Mouse (Mus musculus) layer of hippocampus, postnatal 10 days (tissue): ENCODE data around the gene Zmynd10. TPM values are rescaled to one million over a fixed set of nuclear protein-coding genes. Genes with fewer than 3 reads are reported as not detected.
A peak's percentile ranks its signal among the peaks of the same experiment; 100 is the strongest.
"Not testable (repeated sequence)": the region's sequence is repeated elsewhere in the genome, so short reads cannot be mapped to it uniquely, and the experiment has no call there.

Source experiments
- DNase-seq, 2 experiments: peaks; one replicate each; pipeline ENCODE4 v3.0.0; 2021; ENCODE audit warnings: low spot score in 2 of 2
- total RNA-seq, 2 experiments: library from RNA; stranded (reverse); gene quantifications; 2 replicates each; pipeline ENCODE4 v1.2.3; 2021

The Zmynd10 gene
- total RNA-seq, 2 experiments from 2014 or later = 3.4 to 4.1 TPM

DNA sequence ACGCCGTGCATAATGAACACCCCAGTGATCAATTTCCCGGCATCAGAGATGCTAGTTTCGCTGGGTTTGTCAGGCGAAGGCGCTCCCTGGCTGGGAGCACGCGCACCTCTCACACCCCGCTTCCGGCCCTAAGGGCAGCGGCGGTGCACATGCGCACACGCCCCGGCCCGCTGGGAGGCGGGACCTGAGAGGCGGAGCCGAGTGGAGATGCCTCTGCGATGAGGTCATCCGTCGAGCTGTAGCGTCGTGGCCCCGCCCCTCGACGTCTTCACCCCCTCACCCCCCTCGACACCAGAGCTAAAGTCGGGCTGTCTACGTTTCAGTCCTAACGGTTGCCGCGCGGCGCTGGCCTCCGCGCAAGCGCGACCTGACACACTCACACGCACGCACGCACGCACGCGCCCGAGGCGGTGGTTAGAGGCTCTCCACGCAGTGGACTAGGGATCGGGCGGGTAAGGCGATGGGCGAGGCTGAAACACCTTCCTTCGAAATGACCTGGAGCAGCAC lies 7.3 kb downstream of the Zmynd10 start:
- peak; percentile 86 to 90 for DNase-seq

DNA sequence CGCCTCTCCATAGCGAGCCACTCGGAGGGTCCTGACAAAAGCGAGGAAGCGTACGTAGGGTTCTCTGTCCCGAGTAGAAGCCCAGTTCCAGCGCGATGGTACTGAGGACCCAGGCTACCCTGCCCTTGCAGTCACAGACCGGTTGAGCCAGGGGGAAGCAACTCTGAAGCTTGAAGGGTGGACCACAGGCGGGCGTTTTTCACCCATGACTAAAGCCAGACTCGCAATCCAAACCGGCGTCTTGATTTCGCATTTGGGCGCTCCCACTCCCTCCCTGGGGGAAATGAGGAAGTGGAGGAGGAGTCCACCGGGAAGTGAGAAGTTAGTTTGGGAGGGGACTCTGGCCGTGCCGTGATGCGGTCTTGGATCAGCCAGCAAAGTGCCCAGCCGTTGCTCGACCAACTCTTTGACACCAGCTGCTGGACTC lies 7.9 kb downstream of the Zmynd10 start:
- peak in 1 of 2 experiments; percentile 36 for DNase-seq

DNA sequence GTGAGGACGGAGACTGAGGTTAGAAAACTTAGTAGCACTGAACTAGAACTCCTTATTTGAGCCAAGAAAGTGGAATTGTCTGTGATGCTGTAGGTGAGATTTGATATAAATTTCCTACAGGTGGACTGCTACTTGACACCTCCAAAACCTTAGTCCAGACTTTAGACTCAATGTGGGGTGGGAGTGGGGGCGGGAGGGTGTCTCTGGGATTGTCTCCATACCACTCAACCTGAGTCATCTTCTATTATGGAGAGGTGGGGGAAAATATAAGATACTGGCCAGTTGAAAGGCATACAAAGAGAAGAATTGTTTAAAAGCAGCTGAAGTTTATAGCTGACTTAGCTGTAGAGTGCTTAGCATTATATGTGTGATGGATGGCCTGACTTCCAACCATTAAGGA lies 8.6 kb downstream of the Zmynd10 start:
- no peak for DNase-seq

DNA sequence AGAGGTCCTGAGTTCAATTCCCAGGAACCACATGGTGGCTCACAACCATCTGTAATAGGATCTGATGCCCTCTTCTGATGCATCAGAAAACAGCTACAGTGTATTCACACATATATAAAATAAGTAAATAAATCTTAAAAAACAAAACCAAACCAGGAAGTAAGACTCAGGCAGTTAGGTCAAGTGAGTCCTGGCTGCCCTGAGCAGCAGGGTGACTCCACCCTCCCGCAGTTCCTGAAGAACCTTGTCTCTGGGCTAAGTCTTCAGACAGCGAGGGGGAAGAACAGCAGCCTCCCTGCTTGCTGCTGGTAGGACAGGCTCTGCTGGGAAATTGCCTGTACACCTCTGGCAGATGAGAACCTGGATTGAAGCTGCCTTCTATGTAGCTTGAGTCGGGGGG lies 9.2 kb downstream of the Zmynd10 start:
- DNase-seq = no peak

DNA sequence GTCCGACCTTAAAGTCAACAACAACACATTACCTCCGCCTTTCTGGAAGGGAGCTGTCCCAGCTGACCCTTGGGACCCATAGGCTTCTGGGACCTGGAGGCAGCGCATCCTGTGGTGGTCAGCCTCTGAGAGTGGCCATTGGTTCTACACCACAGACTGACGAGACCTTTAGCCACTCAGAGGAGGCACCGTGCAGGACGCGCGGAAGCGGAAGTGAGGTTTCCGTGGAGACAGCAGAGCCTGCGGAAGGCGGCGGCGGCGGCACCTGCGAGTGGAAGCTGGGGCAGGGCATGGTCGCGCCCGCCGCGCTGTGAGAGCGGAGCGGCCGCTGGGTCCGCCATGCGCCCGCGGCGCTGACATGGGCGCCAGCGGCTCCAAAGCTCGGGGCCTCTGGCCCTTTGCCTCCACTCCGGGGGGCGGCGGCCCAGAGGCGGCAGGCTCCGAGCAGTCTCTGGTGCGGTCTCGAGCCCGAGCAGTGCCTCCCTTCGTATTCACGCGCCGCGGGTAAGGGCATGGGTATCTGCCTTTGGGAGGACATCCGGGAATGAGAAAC lies 16.0 kb downstream of the Zmynd10 start, which contains the start of gene Tusc2:
Tusc2 (plus strand) TSS at position 227 of the 553 bp plus-strand sequence.
- peak; percentile 89 to 92 for DNase-seq

DNA sequence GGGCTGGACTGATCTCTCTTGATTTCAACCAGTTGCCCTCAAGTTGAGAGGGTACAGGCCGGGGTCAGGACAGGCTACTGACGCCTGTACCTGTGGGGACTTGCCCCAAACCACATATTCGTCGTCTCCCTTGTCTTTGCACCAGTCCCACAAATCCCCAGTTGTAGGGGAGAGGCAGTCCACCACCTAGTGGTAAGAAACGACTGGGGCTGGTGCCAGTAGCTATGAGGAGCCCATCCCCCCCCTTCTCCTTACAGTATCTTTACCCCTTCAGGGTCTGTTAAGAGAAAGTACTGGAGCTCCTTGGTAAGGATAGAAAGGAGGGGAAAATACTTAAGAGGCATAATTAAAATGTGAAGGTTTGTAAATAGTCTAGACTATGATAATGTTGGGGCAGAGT lies 18.5 kb downstream of the Zmynd10 start:
- not testable (repeated sequence) for DNase-seq

DNA sequence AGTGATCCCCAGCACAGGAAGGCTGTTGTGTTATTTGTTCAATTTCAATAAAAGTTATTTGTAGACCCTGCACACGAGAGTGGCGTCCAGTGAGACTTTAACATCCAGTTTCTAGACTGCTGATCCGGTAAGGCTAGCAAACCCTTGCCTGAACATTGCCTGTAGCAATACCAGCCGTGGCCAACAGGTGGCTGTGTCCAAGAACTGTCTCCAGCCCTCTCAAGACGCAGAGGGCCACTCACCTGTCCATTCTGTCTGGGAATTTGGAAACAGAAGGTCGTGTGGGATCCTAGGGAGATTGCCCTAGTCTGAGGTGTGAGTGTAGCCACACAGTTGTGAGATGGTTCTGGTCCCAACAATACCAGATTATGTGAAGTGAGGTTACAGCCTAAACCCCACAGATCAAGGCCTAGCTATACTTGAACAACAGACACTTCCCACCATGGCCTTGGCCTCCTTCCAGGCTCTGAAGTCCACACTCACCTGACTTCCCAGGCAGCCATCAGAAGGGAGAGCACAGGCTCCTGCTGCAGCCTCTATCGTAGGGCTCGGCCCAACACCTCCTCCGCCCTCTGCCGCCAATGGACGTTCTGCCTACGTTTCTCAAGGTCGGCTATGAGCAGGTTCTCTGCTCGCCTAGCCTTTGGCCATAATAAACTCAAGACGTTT lies 19.1 kb downstream of the Zmynd10 start:
- DNase-seq = peak; percentile 78 to 84

DNA sequence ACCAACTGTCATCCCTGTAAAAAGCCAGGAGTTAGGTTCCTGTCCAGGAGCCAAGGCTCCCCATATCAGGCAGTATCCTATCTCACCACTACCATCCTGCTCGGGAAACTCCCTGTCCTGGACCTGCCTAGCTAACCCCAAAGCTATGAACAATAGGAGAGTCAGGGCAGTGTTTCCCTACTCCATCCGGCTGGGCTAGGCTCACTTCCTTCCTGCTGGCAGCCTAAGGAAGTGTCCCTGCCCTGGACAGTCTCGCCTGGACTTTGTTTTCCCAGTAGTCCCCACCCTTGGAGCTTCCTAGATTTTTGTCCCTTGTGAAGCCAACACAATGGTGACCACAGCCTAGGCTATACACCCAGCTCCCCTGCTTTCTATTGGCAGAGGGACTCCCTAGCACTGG lies 19.8 kb downstream of the Zmynd10 start:
- DNase-seq = no peak

DNA sequence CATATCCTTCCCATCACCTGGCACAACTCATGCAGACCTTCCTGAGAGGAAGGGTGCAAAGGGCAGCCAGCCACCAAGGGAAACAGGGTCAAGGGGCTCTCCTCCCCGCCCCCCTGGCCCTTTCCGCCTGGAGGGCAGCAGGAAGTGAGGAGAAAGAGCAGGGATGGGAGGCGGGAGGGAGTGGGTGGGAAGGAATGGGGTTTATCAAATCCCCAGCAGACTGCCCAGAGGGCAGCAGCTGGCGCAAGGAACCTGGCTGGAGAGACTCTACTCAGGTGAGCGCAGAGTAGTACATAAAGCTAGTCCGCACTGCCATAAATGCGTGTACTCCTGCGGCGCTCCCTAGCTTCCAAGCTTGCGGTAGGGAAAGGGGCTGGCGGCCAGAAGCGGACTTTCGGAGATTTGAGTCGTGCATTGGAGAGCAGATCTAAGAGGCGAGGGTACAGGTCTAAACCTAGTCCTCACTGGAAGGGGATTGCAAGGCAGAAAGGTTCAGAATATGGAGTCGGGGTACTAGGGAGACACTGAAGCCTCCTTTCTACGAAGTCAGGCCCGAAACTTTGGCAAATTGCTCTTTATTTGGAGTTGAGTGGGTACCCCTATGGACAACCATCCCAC lies 20.7 kb downstream of the Zmynd10 start, which contains the start of gene Hyal2:
Hyal2 (plus strand) TSS at position 244 of the 618 bp plus-strand sequence.
- no peak for DNase-seq

DNA sequence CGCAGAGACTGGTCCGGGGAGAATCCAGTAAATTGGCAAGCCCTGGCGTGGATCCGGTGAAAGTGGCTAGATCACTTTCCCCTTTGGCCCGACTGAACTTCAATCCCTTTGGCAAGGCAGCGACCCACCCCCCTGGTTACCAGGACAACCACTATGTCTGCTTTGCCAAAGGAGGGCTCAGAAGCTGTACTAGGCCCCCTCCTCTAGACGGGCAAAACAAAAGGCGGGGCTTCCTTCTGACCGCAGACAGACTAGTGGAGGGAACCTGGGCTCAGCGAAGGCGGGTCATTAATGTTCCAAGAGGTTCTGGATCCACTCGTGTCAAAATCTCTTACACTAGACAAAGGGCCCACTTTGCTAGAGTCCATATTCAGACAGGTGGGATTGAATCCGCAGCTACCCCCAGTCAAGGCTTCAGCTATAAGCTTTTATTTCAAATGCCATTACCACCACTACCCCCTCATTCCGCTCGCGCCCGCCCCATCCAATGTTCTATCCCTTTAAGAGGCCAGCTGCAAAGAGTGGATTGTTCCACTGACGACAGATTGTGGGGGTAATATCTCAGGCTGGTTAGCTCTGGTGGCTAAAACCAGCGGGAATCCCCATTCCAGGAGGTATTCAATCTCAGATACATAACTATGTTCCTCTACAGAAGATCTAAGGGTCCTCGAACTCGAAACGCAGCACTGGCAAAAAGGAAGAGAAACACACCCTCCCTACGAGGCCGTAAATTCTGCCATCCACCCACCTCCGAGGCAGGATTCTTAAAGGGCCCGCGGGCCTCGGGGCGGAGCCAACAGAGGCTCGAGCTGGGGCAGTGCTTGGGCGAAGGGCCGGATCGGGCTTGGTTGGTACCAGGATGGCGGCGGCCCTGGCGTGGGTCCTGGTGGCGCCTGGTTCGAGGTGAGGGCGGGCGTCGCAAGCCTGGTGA lies 21.5 kb downstream of the Zmynd10 start:
- peak; percentile 81 to 86 for DNase-seq

DNA sequence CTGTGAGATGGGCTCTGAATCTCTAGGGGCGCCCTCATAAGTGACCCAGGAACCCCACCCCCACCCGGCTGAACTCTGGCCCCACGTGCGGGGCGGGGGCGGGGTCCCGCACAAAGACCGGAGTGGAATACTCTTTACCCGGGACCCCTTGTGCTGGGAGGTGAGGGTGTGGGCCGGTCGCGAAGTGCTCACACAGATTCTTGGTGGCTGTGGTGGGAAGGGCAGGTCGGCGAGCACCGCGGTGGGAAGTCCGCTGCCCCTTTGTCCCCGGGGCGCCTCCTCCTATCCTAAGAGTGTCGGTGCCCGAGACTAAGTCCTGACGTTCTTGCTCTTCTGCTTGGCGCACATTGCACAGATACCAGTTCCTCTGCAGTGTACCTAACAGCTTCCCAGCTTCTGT lies 22.2 kb downstream of the Zmynd10 start:
- no peak for DNase-seq

DNA sequence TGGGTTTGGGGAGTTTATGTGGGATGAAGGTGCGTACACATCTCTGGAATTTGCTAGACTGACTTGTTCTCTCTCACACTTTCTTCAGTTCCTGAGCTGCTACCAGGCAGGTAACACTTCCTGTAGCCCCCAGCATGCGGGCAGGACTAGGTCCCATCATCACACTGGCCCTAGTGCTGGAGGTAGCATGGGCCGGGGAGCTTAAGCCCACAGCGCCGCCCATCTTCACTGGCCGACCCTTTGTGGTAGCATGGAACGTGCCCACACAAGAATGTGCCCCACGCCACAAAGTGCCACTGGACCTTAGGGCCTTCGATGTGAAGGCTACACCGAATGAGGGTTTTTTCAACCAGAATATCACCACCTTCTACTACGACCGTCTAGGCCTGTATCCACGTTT lies 22.9 kb downstream of the Zmynd10 start:
- DNase-seq = no peak

DNA sequence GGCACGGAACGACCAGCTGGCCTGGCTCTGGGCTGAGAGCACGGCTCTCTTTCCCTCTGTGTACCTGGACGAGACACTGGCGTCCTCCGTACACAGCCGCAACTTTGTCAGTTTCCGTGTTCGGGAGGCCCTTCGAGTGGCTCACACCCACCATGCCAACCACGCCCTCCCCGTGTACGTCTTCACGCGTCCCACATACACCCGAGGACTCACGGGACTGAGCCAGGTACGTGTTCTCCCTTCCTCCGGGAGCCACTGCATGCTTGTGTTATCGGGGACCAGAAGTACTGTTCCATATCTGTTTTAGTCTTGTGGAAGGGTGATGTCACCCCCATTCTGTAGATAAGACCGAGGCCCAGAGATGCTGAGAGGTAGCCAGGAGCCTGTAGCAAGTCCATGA lies 23.7 kb downstream of the Zmynd10 start:
- no peak for DNase-seq

DNA sequence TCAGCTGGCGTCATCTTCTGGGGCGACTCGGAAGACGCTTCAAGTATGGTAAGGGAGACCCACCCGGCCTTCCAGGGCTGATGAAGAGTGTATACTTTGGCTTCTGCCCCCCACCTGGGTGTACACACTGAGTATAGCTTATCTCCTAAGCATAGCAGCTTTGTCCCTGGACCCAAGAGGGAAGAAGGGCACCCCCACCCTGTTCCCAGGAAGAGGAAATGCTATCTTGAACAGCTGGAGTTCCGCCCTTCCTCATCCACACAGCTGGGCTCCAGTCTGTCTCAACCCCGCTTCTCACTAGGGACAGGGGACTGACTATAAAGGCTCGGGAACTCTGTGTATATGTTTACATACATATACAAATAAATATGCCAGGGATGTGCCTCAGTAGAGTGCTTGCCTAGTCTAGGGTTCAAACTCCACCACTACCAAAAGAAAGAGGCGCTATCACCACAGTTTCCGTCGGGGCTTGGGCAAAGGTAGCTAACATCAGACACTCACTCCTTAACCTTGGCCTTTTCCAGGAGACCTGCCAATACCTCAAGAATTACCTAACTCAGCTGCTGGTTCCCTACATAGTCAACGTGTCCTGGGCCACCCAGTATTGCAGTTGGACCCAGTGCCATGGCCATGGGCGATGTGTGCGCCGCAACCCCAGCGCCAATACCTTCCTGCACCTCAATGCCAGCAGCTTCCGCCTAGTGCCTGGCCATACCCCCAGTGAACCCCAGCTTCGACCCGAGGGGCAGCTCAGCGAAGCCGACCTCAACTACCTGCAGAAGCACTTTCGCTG lies 24.6 kb downstream of the Zmynd10 start:
- no peak for DNase-seq

DNA sequence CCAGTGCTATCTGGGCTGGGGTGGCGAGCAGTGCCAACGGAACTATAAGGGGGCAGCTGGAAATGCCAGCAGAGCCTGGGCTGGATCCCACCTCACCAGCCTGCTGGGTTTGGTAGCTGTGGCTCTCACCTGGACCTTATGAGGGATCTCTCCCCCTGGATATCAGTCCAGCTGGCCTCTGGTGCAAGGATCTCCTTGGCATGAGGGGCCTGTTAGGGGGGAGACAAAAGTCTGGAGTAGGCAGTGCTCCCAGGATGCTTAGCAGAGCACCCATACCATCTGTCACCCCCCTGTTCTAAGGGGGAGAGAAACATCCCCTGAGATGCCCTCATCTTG lies 25.2 kb downstream of the Zmynd10 start:
- DNase-seq = no peak

DNA sequence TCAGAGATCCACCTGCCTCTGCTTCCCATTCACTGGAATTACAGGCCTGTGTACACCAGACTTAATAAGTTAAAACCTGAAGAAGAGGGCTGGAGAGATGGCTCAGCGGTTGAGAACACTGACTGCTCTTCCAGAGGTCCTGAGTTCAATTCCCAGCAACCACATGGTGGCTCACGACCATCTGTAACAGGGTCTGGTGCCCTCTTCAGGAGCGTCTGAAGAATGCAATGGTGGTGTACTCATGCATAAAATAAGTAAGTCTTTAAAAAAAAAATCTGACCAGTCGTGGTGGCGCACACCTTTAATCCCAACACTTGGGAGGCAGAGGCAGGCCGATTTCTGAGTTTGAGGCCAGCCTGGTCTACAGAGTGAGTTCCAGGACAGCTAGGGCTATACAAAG lies 26.7 kb downstream of the Zmynd10 start:
- not testable (repeated sequence) for DNase-seq

DNA sequence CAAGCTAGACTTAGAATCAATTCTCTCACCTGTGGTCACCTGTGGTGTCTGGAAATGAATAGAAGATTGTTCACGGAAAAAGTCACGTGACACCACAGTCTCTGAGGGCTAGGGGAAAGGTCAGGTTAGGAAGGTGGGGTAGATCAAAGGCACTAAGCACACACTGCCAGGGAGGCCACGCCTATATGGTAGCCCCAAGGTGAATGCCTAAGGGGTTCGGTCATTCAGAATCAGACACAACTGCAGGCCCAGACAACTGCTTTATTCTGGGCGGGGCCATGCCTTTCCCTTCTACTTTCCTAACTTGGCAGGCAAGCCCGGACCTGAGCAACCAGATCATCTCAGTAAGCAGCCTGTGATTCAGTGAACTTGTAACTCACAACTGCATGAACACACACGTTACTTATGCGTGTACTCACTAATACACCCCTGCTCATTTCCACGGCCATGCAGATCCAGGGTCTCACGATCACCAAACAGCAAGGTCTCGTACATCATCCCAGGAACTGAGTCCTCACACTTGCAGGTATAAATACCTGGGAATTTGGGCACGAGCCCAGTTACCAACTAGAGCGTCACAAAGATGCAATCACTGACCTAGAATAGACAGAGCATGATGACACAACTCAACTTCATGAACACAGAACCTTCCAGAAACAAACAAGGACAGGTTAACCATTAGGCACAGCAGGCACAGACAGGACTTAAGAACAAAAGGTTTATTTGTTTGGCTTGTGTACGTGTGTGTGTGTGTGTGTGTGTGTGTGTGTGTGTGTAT lies 28.7 kb downstream of the Zmynd10 start:
- no peak for DNase-seq

DNA sequence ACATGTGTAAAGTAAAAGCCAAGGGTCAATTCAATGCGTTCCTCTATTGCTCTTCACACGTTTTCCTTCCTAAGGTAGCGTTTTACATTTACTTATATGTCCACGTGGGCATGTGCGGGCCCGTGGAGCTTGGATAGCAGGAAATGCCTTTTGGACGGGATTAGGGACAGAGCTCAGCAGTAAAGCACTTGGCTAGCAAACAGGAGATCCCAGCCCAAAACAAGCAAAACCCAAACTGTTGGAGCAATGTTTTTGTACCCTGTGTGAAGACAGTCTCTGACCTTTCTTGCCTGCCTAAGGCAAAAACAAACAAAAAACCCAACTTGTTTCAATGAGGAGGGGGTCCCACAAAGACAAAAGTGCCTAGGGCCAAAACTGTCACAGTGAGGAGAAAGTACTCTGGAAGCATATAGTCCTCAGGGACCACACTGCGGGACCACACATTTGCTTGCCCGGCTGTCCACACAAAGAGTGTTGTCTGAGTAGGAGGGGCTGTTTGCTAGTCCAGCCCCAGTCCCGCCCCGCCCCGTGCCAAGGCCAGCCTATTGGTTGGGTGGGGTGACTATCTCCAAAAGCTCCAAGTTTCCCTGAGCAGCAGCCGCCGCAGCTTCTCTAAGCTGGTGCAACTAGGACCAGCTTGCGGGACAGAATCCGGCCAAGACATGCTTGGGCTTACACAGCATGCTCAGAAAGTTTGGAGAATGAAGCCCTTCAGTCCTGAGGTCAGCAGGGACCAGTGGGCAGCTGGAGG lies 29.4 kb downstream of the Zmynd10 start, which contains the start of gene Hyal1:
Hyal1 (plus strand) TSS at position 571 of the 751 bp plus-strand sequence.
- peak; percentile 62 to 63 for DNase-seq

DNA sequence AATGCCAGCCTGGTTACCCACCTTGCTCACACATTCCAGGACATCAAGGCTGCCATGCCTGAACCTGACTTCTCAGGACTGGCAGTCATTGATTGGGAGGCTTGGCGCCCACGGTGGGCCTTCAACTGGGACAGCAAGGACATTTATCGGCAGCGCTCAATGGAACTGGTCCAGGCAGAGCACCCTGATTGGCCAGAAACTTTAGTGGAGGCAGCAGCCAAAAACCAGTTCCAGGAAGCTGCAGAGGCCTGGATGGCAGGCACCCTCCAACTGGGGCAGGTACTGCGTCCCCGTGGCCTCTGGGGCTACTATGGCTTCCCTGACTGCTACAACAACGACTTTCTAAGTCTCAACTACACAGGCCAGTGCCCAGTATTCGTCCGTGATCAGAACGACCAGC lies 30.8 kb downstream of the Zmynd10 start:
- no peak for DNase-seq
